Mouse (Mus musculus): ENCODE data around the gene Nfib.

DNA sequence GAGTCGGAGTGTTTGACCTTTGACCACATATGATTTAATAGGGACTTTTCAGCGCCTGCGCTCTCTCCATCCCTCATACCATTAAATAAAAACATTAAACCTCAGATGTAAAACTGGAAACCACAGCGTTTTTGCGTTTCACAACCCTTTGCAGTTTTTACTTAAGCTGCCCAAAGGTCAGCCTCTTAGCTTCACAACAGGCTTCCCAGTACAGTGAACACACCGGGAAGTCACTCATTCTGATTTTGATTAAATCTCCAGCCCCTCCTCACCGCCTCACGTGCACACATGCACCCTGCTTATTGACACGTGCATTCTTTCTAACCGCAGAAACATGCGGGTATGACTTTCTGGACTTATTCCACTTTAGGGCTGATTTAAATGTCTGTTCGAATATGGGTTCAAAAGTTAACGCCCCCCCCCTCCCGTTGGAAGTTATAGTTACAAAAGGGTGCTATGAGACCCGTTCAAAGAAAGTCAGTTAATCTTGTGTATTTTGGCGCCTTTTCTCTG lies 194.5 kb downstream of the Nfib start:
- TF ChIP-seq CTCF (IDR thresholded peaks at IDR 0.05; ENCODE audit: low read depth) (no peak), EP300 (IDR thresholded peaks at IDR 0.05; ENCODE audit: low read depth) (no peak)

Data from liver, embryonic 14.5 days (tissue).